Mouse (Mus musculus): ENCODE measurements around the gene Fbxo9.

- no peak for TF ChIP-seq CTCF (conservative IDR thresholded peaks at IDR 0.05; ENCODE audit: insufficient read depth, insufficient read length, low read depth, low read length)
- no peak for TF ChIP-seq POLR2A (IDR thresholded peaks at IDR 0.05; ENCODE audit: low read depth, low read length)
Measured at GRCm38 (mm10) chr9:78085722-78086287, 23.1 kb downstream of the Fbxo9 start.
